Mouse (Mus musculus) mesoderm, embryonic 11.5 days (tissue): ENCODE measurements around the gene Slc6a6.

Source experiments
- DNase-seq: peaks from one replicate; pipeline ENCODE4 v3.0.0-alpha.2; 2012; ENCODE audit warnings: low read depth, low spot score

The Slc6a6 gene

DNA sequence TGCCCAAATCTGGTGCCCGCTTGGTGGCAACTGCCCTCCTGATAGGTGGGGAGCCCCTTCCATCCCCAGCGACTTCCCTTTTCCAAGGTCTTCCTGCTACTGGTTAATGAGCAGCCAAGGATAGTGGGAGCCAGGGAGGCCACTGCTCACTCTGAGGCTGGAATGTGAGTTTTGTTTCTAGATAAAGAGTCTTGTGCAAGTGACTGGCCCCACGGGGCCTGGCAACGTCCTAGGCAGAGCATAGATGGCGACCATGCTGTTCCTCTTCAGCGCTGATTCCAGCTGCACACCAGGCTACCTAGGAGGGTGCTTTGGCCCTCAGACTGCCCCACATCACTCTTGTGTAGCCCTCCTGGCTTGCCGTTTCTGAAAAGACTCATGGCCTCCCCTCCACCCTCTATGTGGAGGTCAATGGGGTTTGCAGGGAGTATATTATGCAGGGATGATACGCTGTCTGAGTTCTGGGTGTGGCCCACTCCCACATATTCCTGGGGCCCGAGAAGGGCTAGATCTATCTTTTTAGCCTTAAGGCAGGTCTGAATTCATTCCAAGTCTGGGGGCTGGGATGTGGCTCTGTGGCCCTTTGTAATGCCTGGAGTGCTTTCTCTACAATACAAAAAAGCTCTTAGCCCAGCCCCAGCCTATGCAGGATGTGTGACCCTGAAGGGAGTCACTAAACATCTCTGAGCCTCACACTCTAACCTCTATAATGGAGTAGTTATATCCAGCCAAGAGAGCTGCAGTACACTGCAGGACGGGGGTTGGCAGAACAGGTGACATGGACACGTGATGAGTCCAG, 17.2 kb downstream of the Slc6a6 start:
- DNase-seq, result no peak

DNA sequence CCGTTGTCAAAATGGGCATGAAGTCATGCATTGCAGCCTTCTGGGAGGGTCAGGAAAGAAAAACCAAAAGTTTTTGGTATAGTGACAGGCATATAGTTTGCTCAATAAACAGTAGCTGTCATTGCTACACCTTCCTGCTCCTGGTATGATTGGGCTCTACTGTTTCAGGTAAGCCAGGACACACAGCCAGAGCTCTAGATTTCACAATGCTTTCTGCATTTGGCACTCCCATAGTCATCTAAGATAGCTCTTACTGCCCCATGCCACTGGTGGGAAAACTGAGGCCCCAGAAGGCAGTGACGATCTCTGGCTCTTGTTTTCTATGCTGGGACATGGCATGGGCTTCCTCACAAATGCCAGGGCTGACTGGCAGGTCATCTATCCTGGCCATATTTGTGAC, 19.6 kb downstream of the Slc6a6 start:
- no peak for DNase-seq

DNA sequence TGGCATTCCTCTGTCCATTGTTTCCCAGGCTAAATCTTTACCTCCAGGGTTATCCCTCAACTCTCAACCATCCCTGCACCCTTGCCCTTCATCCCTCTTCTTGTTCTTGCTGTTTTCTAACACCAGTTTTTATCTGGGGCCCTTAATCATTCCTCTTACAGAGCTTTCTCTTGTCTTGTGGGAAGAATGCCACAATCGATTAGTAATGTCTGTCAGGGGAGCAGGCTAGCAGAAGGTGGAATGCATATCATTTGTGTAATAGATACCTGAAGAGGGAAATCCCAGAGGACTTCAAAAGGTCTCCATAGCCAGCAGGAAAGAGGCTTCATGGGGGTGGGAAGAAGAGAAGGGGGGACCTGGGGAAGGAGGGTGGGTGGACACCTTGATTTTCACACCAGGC, 20.6 kb downstream of the Slc6a6 start:
- no peak for DNase-seq

DNA sequence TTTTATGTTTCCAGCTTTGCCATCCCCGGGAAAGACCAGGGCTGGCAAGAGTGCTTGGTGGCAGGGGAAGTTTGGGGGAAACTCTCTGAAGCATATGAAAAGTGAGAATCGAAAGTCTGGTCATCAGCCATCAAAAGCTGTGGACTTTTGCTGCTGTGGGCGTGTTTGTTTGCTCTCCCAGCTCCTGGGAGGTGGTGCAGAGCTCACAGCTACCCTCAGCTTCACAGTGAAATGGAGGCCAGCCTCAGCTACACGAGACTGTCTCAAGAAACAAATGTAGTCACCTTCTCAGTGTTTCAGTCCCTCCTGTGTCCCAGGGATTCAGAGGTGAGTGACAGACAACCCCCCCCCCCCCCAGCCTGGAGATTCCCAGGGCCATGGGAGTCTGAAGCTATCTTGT, 21.8 kb downstream of the Slc6a6 start:
- DNase-seq, result no peak

DNA sequence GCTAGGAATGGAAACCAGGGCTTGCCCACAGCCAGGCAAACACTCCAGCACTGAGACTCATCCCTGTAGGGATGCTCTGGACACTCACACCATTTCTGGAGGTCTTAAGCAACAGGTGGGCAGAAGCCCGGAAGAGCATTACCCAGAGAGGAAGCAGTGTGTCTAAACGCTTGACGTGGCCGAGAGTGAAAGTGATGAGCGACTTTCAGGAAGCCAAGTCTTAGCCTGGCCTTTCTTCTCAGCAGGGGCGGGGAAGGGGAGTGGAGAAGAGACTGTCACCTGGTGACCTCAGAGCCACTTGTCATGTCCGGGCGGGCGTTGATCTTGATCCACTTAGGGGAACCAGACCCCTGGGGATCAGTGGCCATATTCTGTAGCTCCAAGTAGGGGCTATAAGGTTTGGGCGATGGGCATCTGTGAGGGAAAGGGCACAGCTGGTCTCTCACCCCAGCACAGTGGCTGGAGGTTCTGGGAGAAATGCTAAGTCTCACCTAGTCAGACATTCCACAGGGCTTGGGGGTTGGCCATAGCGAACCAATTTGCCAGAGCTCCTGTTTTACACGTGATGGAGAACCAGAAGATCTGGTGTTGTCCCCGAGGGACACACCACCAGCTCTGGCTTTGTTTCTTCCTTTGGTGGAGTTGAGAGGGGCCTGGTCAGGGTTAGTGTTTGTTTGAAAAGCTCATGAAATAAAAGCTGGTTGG, 22.4 kb downstream of the Slc6a6 start:
- DNase-seq, result no peak

DNA sequence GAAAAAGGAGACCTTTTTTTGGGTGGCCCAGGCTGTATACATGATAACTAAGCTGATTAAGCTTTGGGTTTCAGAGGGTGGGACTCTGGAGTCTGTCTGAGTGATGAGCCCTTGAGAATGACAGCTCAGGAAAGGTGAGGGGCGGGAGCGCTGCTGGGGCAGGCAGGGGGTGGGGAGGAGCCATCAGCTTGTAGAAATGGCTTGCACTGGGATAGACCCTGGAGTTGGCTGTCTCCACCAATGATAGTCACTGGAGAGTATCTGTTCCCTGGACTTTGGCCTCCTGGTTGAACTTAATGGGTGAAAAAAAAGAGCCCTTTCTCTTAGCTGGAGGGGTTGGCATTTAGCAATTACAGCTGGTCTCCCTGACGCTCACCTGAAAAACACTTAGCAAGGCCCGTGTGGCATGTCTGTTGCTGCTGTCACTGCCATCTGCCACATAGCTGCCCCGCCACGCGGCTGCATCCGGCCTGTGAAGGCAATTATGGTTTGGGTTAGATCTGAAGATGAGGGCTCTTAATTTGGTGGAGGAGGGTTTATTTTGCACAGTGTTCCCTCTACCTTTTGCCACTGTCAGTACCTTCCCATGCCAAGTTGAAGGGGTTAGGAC, 23.5 kb downstream of the Slc6a6 start:
- DNase-seq, result no peak

DNA sequence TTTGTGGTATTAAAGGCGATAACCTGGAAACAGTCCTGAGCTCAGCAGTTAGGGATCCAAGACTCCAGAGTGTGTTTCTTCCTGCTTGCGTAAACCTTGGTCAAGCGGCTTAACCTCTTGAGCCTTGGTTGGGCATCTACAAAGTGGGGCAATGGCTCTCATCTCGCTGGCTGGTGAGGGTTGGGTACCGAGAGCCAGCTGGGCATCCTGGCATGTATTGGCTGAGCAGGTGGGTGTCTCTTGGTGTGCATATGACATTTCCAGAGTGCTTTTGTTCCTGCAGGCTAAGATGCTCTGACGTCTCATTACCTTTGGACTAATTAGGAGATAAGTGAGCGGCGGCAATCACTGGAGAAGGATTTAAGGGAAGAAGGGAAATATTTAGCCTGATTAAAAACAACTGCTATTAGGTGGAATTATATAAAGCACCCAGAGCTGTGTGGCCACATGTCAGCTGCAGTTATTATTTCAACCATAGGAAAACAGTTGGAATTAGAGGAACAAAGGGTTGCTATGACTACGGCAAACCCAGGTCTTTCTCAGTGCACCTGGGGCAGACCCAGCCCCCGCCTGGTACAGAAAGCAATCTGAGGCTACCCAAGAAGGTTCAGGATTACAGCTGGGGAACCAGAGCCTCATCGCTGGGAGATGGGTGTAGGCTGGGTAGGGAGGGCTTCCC, 24.2 kb downstream of the Slc6a6 start:
- no peak for DNase-seq

DNA sequence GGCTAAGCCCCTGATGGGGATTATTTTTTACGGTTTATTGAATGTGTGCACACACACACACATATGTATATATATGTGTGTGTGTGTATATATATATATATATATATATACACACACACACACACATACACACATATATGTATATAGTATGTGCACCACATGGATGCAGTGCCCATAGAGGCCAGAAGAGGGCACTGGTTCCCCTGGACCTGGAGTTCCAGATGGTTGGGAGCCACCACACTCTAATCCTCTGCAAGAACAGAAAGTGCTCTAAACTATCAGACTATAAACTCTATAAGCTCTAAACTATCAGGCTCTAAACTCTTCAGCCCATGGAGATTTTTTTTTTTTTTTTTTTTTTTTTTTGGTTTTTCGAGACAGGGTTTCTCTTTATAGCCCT, 25.1 kb downstream of the Slc6a6 start:
- DNase-seq, result no peak

DNA sequence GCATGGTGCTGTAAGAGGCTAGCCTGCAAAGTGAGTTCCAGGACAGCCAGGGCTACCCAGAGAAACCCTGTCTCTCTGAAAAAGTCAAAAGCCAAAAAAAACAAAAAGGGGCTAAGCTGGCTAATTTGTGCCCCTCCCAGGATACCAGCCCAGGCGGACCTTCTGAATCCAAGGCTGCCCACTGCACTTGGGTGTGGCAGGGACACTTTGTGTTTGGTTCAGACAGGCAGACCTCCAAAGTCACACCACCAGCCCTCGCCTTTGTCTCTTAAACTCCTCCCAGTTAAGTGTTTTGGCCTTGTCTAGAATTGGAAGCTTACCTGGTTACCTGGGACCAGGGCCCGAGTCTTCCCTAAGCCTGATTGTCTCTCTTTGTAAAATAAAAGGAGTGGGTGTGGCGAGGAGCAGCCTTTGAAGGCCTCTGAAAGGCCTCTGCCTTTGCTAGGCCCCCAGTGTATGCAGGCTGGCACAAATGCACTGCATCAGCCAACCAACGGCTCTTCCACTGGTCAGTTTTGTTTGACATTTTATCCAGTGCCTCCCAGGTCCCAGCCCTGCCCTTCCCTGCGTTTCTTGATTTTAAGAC, 26.6 kb downstream of the Slc6a6 start:
- DNase-seq, result no peak

DNA sequence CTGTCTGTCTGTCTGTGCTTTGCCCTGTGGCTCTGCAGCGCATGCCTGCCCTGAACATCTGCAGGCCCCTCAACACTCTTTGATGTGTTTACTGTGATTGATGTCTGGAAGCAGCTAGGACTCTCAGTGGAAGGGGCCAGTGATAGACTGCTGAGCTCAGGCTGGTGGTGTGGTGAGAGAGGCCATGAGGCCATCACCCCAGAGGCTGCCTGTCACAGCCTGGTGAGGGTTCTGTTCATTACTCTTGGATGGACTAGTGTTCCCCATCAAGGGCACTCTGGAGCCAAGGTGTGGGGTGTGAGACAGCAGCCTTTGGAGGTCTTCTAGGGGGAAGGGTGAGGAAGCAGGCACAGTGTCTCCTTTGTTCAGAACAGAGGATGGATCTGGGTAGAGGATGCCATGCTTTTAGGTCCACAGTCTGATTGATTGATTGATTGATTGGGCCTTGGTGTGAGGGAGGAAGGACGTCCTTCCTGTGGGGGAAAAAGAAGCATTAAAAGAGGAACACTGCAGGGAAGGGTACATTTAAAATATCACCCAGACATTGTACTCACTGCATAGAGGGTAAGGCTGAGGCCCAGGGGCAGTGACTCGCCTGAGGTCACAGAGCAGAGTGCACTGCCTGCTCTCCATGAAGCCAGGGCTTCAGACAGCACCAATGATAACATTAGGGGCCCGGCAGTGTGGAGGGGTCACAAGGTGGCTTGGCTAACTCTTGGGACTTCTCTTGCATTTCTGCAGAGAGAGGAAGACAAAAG, 28.4 kb downstream of the Slc6a6 start:
- peak; percentile 48 for DNase-seq

DNA sequence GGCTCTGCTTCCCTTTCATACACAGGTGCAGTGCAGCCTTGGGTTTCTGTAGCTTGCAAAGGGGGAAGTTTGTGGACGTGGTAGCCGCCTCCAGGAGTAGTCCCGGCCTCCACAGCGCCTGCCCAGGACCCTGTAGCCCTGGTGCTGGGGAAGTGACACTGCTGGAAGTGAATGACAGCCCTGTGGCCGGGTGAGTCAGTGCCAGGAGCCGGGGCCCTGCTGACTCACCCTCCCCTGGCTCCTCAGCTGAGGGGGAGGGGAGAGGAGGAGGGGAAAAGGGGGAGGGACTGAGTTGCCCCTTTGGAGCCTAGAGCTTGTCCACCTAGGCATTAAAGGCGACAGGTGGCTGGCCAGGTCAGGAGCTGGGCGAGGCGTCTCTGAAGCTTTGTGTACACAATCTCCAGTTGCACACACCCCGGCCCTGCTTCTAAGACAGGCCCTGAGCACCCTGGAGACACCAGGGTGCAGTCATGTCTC, 29.0 kb downstream of the Slc6a6 start:
- DNase-seq, result peak; percentile 50

DNA sequence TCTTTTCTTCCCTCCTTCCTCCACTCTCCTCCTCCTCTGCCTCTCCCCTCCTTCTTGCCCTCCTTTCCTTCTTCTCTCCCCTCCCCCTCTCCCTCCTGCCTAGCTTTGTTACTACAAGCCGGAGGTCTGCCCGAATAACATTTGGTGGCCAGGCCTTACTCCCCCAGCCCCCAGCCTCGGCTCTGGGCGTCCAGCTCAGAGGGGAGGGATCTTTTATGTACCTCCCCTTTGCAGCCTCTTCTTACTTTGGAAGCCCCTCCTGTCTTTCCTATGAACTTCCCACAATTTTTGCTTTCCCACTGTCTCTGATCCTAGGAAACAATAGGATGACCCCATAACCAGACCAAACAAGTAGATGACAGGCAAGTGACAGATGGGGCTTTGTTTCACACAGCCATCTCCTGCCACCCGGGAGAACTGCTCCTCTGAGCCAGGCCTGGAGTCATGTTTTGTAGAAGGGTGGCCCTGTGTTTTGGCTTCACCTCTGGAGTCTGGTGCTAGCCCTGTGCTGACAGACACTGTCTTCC, 29.6 kb downstream of the Slc6a6 start:
- DNase-seq, result peak; percentile 64

DNA sequence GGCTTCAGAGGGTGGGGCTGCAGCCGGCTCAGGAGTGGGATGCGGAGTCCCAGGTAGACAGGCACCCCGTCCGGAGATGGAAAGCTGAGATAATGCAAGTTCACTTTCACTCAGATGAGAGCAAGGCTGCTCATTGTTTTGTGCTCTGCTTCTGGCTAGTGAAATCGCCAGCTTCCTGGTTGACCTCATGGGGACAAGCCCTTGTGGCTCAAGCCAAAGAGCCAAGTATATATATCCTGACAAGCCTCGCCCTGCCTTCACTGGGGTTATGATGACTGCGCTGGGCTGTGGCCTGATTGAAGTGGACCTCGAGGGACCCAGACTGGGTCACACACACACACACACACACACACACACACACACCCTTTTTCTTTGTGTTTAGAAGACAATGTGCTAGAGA, 31.2 kb downstream of the Slc6a6 start:
- no peak for DNase-seq

DNA sequence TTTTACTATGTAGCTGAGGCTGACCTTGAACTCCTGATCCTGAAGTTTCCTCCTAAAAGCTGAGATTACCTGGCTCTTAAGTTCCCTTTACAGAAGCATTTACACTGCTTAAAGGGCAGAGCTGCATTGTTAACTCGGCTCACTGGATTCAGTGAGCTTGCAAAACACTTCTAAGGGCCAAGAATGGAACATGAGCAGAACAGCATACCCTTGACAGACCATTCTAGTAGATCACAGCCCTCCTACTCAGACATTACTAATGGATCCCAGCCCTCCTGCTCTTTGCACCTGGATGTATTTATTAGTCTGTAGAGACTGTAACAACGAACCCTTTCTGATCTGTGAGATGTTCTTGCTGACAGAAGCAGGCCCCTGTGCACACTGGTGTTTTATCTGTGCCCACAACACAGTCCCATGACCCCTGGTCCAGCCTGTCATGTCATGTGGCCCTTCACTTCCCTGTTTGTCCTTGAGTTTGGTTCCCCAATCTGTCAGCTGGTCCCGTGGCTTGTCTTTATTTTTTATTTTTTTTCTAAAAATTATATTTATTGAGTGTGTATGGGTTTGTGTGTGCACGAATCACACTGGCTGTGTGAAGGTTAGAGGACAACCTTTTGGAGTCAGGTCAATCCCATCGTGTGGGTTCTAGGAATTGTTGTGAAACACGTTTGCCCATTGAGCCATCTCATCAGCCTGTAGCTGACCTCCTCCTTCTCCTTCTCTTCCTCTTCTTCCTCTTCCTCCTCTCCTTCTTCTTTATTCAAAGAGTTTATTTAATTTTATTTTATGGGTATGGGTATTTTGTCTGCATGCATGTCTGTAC, 32.3 kb downstream of the Slc6a6 start:
- no peak for DNase-seq

DNA sequence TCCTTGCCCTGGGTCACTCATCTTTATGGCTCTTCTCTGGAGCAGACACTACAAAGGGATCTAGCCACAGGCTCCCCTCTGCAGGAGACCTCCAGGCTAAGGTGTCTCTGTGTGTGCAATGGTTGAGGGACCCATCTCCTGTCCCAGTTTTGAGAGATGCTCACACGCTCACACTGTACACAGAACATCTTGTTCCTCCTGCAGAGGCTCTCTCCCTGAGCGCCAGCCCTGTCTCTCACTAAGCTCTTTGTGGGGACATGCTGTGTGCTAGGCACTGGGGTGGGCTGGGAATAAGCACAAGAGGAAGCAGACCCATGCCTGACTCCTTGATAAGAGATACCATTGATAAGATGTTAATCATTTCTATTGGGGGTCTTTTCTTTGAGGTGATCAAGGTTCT, 34.2 kb downstream of the Slc6a6 start:
- DNase-seq, result no peak

DNA sequence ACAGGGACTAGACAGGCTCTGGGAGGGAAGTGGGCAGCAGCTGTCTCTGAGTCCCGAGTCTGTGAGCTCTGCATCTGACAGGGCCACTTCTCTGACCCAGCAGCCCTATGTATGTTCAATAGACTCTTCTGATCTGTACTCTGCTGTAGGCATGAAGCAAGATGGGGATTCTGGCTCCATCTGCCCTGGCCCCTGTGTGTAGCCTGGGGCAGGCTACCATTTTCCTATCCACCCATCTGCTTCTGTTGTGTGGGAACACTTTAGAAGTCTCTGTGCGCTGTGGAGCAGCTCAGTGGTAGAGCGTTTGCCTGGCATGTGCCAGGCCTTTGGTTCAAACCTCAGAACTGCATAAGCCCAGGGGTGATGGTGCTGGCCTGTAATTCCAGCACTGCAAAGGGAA, 34.8 kb downstream of the Slc6a6 start:
- no peak for DNase-seq

DNA sequence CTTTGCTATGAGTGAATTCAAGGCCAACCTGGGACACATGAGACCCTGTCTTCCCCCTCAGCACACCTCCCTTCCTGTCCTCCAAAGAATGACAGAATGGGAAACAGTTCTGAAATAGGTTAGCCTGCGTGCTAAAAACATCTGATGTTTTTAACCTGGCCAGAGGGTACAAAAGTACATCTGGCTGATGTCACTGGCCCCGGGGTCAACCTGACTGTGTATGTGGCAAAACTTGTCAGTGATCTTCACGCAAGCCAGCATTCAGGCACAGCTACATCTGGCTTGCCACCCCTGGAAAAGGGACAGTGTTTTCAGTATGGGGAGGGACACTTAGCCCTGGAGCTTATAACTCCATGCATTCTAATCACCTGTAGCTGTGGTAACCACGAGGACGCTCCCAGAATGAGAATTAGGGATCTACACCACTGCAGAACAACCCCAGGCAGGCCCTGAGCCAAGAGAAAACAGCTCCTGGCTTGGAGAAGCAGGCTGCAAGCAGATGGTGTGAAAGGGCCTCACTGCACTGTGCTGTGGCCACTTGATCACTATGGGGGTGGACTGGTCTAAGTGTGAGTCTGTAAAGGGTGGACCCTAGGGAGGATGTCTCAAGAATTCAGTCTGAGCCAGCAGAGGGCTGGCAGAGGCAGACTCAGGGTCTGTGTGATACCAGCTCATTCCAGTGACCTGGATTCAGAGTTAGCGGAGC, 35.3 kb downstream of the Slc6a6 start:
- no peak for DNase-seq

DNA sequence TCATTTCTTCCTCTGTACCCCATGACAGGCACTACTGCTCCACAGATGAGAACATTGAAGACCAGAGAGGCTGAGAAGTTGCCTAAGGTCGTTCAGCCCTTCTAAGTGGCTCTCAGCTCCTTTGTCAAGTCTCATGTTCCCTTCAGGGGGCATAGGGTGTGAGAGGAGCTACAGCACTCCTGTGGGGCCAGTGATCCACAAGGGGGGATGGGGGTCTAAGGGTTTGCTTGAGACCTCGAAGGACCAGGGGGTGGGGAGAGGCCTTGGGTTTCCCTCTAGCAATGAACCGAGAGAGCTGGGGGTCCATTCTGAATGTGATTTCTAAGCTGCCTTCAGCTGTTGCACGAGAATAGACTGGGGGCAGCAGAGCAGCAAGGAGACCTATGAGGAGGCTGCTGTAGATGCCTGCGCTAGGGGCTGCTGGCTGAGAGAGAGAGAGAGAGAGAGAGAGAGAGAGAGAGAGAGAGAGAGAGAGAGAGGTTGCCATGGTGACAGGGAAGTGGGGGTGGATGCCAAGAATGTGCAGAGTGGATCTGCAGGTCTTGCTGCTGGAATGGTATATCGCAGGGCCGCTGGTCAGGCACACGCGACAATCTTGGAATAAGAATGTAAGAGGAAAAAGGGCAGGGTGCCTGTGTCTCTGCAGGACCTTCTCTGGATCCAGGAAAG, 36.1 kb downstream of the Slc6a6 start:
- peak; percentile 78 for DNase-seq
